Mouse (Mus musculus): ENCODE measurements around the gene Itsn1.

The Itsn1 gene

GRCm38 (mm10) chr16:91729066-91729482 is at the start of gene Itsn1:
TSS of gene Itsn1 (plus strand) at chr16:91729281.
- in situ Hi-C loops (cut with MboI, MseI): loop anchor here (5.0 kb wide), 2 partner anchors 42 to 183 kb away; partner anchors contain the start of gene Donson

- in situ Hi-C loops (cut with MboI, MseI): loop anchor here (5.0 kb wide), 1 partner anchor 38 kb away; no protein-coding TSS in a partner anchor
Measured at GRCm38 (mm10) chr16:91680656-91681055, 48.4 kb upstream of the Itsn1 start.

GRCm38 (mm10) chr16:91685526-91685925 is 43.6 kb upstream of the Itsn1 start:
- in situ Hi-C loops (cut with MboI, MseI): loop anchor here (5.0 kb wide), 1 partner anchor 42 kb away; the partner anchor contains the start of genes Cryzl1 and Itsn1

GRCm38 (mm10) chr16:91686369-91686768 is 42.7 kb upstream of the Itsn1 start:
- in situ Hi-C loops (cut with MboI, MseI): loop anchor here (5.0 kb wide), 1 partner anchor 41 kb away; the partner anchor contains the start of genes Cryzl1 and Itsn1

- in situ Hi-C loops (cut with MboI, MseI): loop anchor here (5.0 kb wide), 1 partner anchor 39 kb away; the partner anchor contains the start of genes Cryzl1 and Itsn1
Measured at GRCm38 (mm10) chr16:91688023-91688618, 41.0 kb upstream of the Itsn1 start.

- in situ Hi-C loops (cut with MboI, MseI): loop anchor here (5.0 kb wide), 1 partner anchor 39 kb away; the partner anchor contains the start of genes Cryzl1 and Itsn1
Measured at GRCm38 (mm10) chr16:91688619-91689334, 40.3 kb upstream of the Itsn1 start, which contains the start of gene Donson. TSS of gene Donson (minus strand) at chr16:91688770.

- in situ Hi-C loops (cut with MboI, MseI): loop anchor here (5.0 kb wide), 1 partner anchor 38 kb away; the partner anchor contains the start of genes Cryzl1 and Itsn1
Measured at GRCm38 (mm10) chr16:91689791-91690190, 39.3 kb upstream of the Itsn1 start.

- in situ Hi-C loops (cut with MboI, MseI): no loop called here
Measured at GRCm38 (mm10) chr16:91694455-91695084, 34.5 kb upstream of the Itsn1 start.

GRCm38 (mm10) chr16:91695108-91695755 is 33.8 kb upstream of the Itsn1 start:
- in situ Hi-C loops (cut with MboI, MseI): no loop called here

- in situ Hi-C loops (cut with MboI, MseI): no loop called here
Measured at GRCm38 (mm10) chr16:91698995-91699394, 30.1 kb upstream of the Itsn1 start.

GRCm38 (mm10) chr16:91701908-91702307 is 27.2 kb upstream of the Itsn1 start:
- in situ Hi-C loops (cut with MboI, MseI): loop anchor here (5.0 kb wide), 1 partner anchor 190 kb away; no protein-coding TSS in a partner anchor

- in situ Hi-C loops (cut with MboI, MseI): loop anchor here (5.0 kb wide), 1 partner anchor 190 kb away; no protein-coding TSS in a partner anchor
Measured at GRCm38 (mm10) chr16:91702771-91703188, 26.3 kb upstream of the Itsn1 start.

- in situ Hi-C loops (cut with MboI, MseI): loop anchor here (5.0 kb wide), 1 partner anchor 188 kb away; no protein-coding TSS in a partner anchor
Measured at GRCm38 (mm10) chr16:91704603-91705340, 24.3 kb upstream of the Itsn1 start.

- in situ Hi-C loops (cut with MboI, MseI): no loop called here
Measured at GRCm38 (mm10) chr16:91710241-91710640, 18.8 kb upstream of the Itsn1 start.

- in situ Hi-C loops (cut with MboI, MseI): no loop called here
Measured at GRCm38 (mm10) chr16:91716927-91717349, 12.1 kb upstream of the Itsn1 start.

- in situ Hi-C loops (cut with MboI, MseI): no loop called here
Measured at GRCm38 (mm10) chr16:91717399-91717798, 11.7 kb upstream of the Itsn1 start.

- in situ Hi-C loops (cut with MboI, MseI): no loop called here
Measured at GRCm38 (mm10) chr16:91724247-91724646, 4.8 kb upstream of the Itsn1 start.

GRCm38 (mm10) chr16:91727433-91727832 is 1.6 kb upstream of the Itsn1 start:
- in situ Hi-C loops (cut with MboI, MseI): loop anchor here (5.0 kb wide), 2 partner anchors 40 to 185 kb away; partner anchors contain the start of gene Donson

GRCm38 (mm10) chr16:91728123-91729065 is 687 bp upstream of the Itsn1 start, which contains the start of gene Cryzl1:
TSS of gene Cryzl1 (minus strand) at chr16:91728975.
- in situ Hi-C loops (cut with MboI, MseI): loop anchor here (5.0 kb wide), 2 partner anchors 41 to 184 kb away; partner anchors contain the start of gene Donson

All from T-helper 1 cell (primary cell).